ENCODE assay signal across 8 mouse cellular contexts in genomic region chr8:106647387-106647786, GRCm38 (mm10). TPM values are rescaled to one million over a fixed set of nuclear protein-coding genes. Genes with fewer than 3 reads are reported as not detected.
A peak's percentile ranks its signal among the peaks of the same experiment; 100 is the strongest.
DNase-seq lines count a peak whose midpoint lies in the region; ATAC-seq and TF ChIP-seq lines count a peak whose summit lies in the region.
"Had no signal": no experiment of that assay in that cellular context is flagged by ENCODE, and none has a peak within 500 bp of the region (broad histone marks: within the 10 kb centered on the region; RNA-seq: fewer than 3 reads in every experiment).

No protein-coding gene starts in this region.

- H3K36me3 ChIP-seq in embryonic facial prominence, embryonic 15.5 days: no peaks in the 10 kb centered on the region
- H3K36me3 ChIP-seq in midbrain, embryonic 14.5 days (ENCODE audit: control insufficient read depth, insufficient read depth, low read length): no peaks in the 10 kb centered on the region
- no peaks in the 10 kb centered on the region for H3K36me3 ChIP-seq in splenic B cell, adult 2 months (ENCODE audit: control insufficient read depth, insufficient read depth, low read length, poor library complexity, severe bottlenecking)
- H3K36me3 ChIP-seq: neural tube, embryonic 13.5 days had no signal

- peak; percentile 75 for DNase-seq in MN1 (ENCODE audit: low spot score)
- peak; percentile 79 to 81 for DNase-seq in left cerebral cortex, adult 2 months (ENCODE audit: extremely low spot score in 1 of 2, low spot score in 2 of 2)
- peak; percentile 91 for DNase-seq in midbrain, embryonic 14.5 days
- peak; percentile 75 for DNase-seq in splenic B cell, adult 2 months (ENCODE audit: low read depth, low spot score)

- H3K9ac ChIP-seq in embryonic facial prominence, embryonic 15.5 days: no peak overlapping the region
- no peak overlapping the region for H3K9ac ChIP-seq in midbrain, embryonic 14.5 days (replicated peaks; ENCODE audit: low read length)
- H3K9ac ChIP-seq: neural tube, embryonic 13.5 days had no signal

- 37% methylated on average over 2 of the region's 2 CpGs for WGBS in embryonic facial prominence, embryonic 15.5 days
- WGBS in midbrain, embryonic 14.5 days: 35% methylated on average over 2 of the region's 2 CpGs

- H3K27ac ChIP-seq in bone marrow macrophage, adult 2 months (ENCODE audit: insufficient read depth, low read depth, low read length): no peak overlapping the region
- peak overlapping the region; percentile 81 for H3K27ac ChIP-seq in embryonic facial prominence, embryonic 15.5 days (replicated peaks)
- no peak overlapping the region for H3K27ac ChIP-seq in left cerebral cortex, adult 2 months
- no peak overlapping the region for H3K27ac ChIP-seq in midbrain, embryonic 14.5 days (replicated peaks; ENCODE audit: low read depth, low read length)
- H3K27ac ChIP-seq: neural tube, embryonic 13.5 days had no signal

- H3K9me3 ChIP-seq in embryonic facial prominence, embryonic 15.5 days (replicated peaks): no peaks in the 10 kb centered on the region
- no peaks in the 10 kb centered on the region for H3K9me3 ChIP-seq in midbrain, embryonic 14.5 days (ENCODE audit: control insufficient read depth, low read length)
- H3K9me3 ChIP-seq: neural tube, embryonic 13.5 days had no signal

- ATAC-seq in embryonic facial prominence, embryonic 15.5 days (ENCODE audit: insufficient number of reproducible peaks, low FRiP score, low TSS enrichment, low read depth): no peak
- peak; percentile 51 to 67; a peak in 2 of 4 replicates for ATAC-seq in hematopoietic stem cell, adult 5-6 weeks (replicated peaks in 1 of 2; ENCODE audit: insufficient read depth in 1 of 2, low FRiP score in 2 of 2, low TSS enrichment in 1 of 2, low read depth in 1 of 2, poor library complexity in 2 of 2, severe bottlenecking in 2 of 2)
- no peak for ATAC-seq in midbrain, embryonic 14.5 days (ENCODE audit: low FRiP score, low TSS enrichment)

- H3K4me3 ChIP-seq in bone marrow macrophage, adult 2 months (ENCODE audit: insufficient read depth, low read length): no peak overlapping the region
- H3K4me3 ChIP-seq in embryonic facial prominence, embryonic 15.5 days (replicated peaks): no peak overlapping the region
- H3K4me3 ChIP-seq in left cerebral cortex, adult 2 months: no peak overlapping the region
- H3K4me3 ChIP-seq in midbrain, embryonic 14.5 days (replicated peaks; ENCODE audit: low read depth, low read length): no peak overlapping the region
- H3K4me3 ChIP-seq: neural tube, embryonic 13.5 days had no signal

- no peaks in the 10 kb centered on the region for H3K27me3 ChIP-seq in embryonic facial prominence, embryonic 15.5 days
- no peaks in the 10 kb centered on the region for H3K27me3 ChIP-seq in midbrain, embryonic 14.5 days (ENCODE audit: control insufficient read depth, insufficient read depth, low read length)
- H3K27me3 ChIP-seq in splenic B cell, adult 2 months (ENCODE audit: control insufficient read depth, insufficient read depth, low read length, poor library complexity, severe bottlenecking): no peaks in the 10 kb centered on the region
- H3K27me3 ChIP-seq: neural tube, embryonic 13.5 days had no signal

- peak; percentile 43 for TF ChIP-seq CTCF in bone marrow macrophage, adult 2 months (IDR thresholded peaks at IDR 0.05; ENCODE audit: low read depth, low read length)
- TF ChIP-seq CTCF in left cerebral cortex, adult 2 months (IDR thresholded peaks at IDR 0.05): peak; percentile 95

- no peaks in the 10 kb centered on the region for H3K4me1 ChIP-seq in bone marrow macrophage, adult 2 months (ENCODE audit: control insufficient read depth, insufficient read depth, low read length)
- H3K4me1 ChIP-seq in embryonic facial prominence, embryonic 15.5 days: peaks cover 8% of the 10 kb centered on the region; the same call in 1 of the 2 replicates
- H3K4me1 ChIP-seq in midbrain, embryonic 14.5 days (ENCODE audit: control insufficient read depth, insufficient read depth, low read length): no peaks in the 10 kb centered on the region
- H3K4me1 ChIP-seq: neural tube, embryonic 13.5 days had no signal

- H3K4me2 ChIP-seq in embryonic facial prominence, embryonic 15.5 days (replicated peaks): no peak overlapping the region; the same call in 1 of the 2 replicates
- no peak overlapping the region for H3K4me2 ChIP-seq in midbrain, embryonic 14.5 days (ENCODE audit: low read length)
- H3K4me2 ChIP-seq: neural tube, embryonic 13.5 days had no signal

- intact Hi-C loops in left cerebral cortex, adult 2 months (cut with DNase I): loop anchor here (1.0 to 10.0 kb wide), 3 partner anchors 87 to 233 kb away; partner anchors contain the start of gene Zfp90

- no peak for TF ChIP-seq POLR2A in bone marrow macrophage, adult 2 months (IDR thresholded peaks at IDR 0.05; ENCODE audit: borderline replicate concordance, low read depth, low read length)

RNA-seq across cellular contexts. Expression of gene Tango6, which starts 35.5 kb away (rescaled TPM):
- polyA plus RNA-seq in bone marrow macrophage, adult 2 months (2012; ENCODE audit: insufficient read depth, insufficient read length, missing spikeins): 0.75 and 1.1 TPM in 2 replicates
- polyA plus RNA-seq in embryonic facial prominence, embryonic 15.5 days (2015; fragmentation: Nextera tagmentation; extraction: Ambion mirVana): 8.1 and 8.9 TPM in 2 replicates
- total RNA-seq in hematopoietic stem cell, adult 5-6 weeks (2017): 5.4 and 6.2 TPM in 2 replicates
- 1 to 10 TPM; 6.5 to 6.9 TPM for total RNA-seq in left cerebral cortex, adult 2 months (2021)
- 3.7 and 5.6 TPM in 2 replicates for polyA plus RNA-seq in midbrain, embryonic 14.5 days (2014; fragmentation: Nextera tagmentation; extraction: Ambion mirVana)

RNA-seq across cellular contexts. Expression of gene Cdh1, which starts 44.2 kb away (rescaled TPM):
- 0.12 TPM in 1 of 2 replicates, not detected in the other for polyA plus RNA-seq in bone marrow macrophage, adult 2 months (2012; ENCODE audit: insufficient read depth, insufficient read length, missing spikeins)
- polyA plus RNA-seq in embryonic facial prominence, embryonic 15.5 days (2015; fragmentation: Nextera tagmentation; extraction: Ambion mirVana): 60.8 and 72.0 TPM in 2 replicates
- 0.60 and 0.88 TPM in 2 replicates for total RNA-seq in hematopoietic stem cell, adult 5-6 weeks (2017)
- 1 to 10 TPM; 1.3 to 2.2 TPM for total RNA-seq in left cerebral cortex, adult 2 months (2021)
- polyA plus RNA-seq in midbrain, embryonic 14.5 days (2014; fragmentation: Nextera tagmentation; extraction: Ambion mirVana): 0.26 and 1.9 TPM in 2 replicates

Comparison
In these comparisons a context has a peak if more than half of its experiments do, and no peak if none do; other contexts are left out.
1. ATAC-seq: peak in hematopoietic stem cell, adult 5-6 weeks (2 of 2); none in embryonic facial prominence, embryonic 15.5 days (single experiment) and midbrain, embryonic 14.5 days (single experiment).
2. RNA of gene Cdh1, which starts 44.2 kb away (polyA plus RNA-seq): 60.8 to 72.0 TPM in embryonic facial prominence, embryonic 15.5 days; 0.26 to 1.9 TPM in midbrain, embryonic 14.5 days and 0.12 TPM in bone marrow macrophage, adult 2 months; every median in the first group is over 10 times any median in the second.
3. Peak in every context shown above with its lines, with median percentiles within 50 percentile points of each other: DNase-seq.